Mouse (Mus musculus): ENCODE measurements around the gene Trappc3l. TPM values are rescaled to one million over a fixed set of nuclear protein-coding genes. Genes with fewer than 3 reads are reported as not detected.
A peak's percentile ranks its signal among the peaks of the same experiment; 100 is the strongest.
"Not testable (repeated sequence)": the region's sequence is repeated elsewhere in the genome, so short reads cannot be mapped to it uniquely, and the experiment has no call there.

The Trappc3l gene
- not detected in 2 replicates for polyA plus RNA-seq (2015; fragmentation: Nextera tagmentation; extraction: Ambion mirVana)

- Histone ChIP-seq H3K27ac (ENCODE audit: low read length) (no peak within 1 kb of the TSS), H3K9ac (ENCODE audit: low read depth, low read length) (no peak within 1 kb of the TSS), H3K4me3 (ENCODE audit: low read depth, low read length) (no peak within 1 kb of the TSS), H3K27me3 (ENCODE audit: control insufficient read depth, insufficient read depth, low read depth, low read length) (no peaks in the 10 kb centered on the region), H3K4me1 (ENCODE audit: control insufficient read depth, low read depth, low read length) (no peaks in the 10 kb centered on the region), H3K9me3 (replicated peaks; ENCODE audit: control insufficient read depth, low read length) (no peaks in the 10 kb centered on the region), H3K36me3 (ENCODE audit: control insufficient read depth, insufficient read depth) (no peaks in the 10 kb centered on the region), H3K4me2 (ENCODE audit: low read depth, low read length) (no peak within 1 kb of the TSS)
- ATAC-seq (ENCODE audit: low read depth), result no peak
- 64% methylated on average over 3 of the region's 3 CpGs for WGBS (ENCODE audit: insufficient replicate concordance)
Observed at GRCm38 (mm10) chr10:34037401-34037800, at the start of gene Trappc3l. Trappc3l (plus strand) TSS chr10:34037597.

- H3K27me3 ChIP-seq (ENCODE audit: control insufficient read depth, insufficient read depth, low read depth, low read length); H3K36me3 ChIP-seq (ENCODE audit: control insufficient read depth, insufficient read depth); H3K4me2 ChIP-seq (ENCODE audit: low read depth, low read length); H3K4me3 ChIP-seq (ENCODE audit: low read depth, low read length); H3K27ac ChIP-seq (ENCODE audit: low read length); ATAC-seq (ENCODE audit: low read depth); H3K9me3 ChIP-seq (replicated peaks; ENCODE audit: control insufficient read depth, low read length); H3K4me1 ChIP-seq (ENCODE audit: control insufficient read depth, low read depth, low read length); H3K9ac ChIP-seq (ENCODE audit: low read depth, low read length): not testable (repeated sequence)
- WGBS (ENCODE audit: insufficient replicate concordance), result 81% methylated on average over 6 of the region's 8 CpGs
Observed at GRCm38 (mm10) chr10:33996686-33997085, 40.7 kb upstream of the Trappc3l start.

GRCm38 (mm10) chr10:33998397-33998796 is 39.0 kb upstream of the Trappc3l start:
- H3K4me1 ChIP-seq (ENCODE audit: control insufficient read depth, low read depth, low read length), result peaks cover 4% of the 10 kb centered on the region
- H3K9me3 ChIP-seq (replicated peaks; ENCODE audit: control insufficient read depth, low read length), result no peaks in the 10 kb centered on the region
- peaks cover 3% of the 10 kb centered on the region for H3K36me3 ChIP-seq (ENCODE audit: control insufficient read depth, insufficient read depth)
- H3K9ac ChIP-seq (ENCODE audit: low read depth, low read length), result no peak overlapping the region
- no peak overlapping the region for H3K4me3 ChIP-seq (ENCODE audit: low read depth, low read length)
- H3K27me3 ChIP-seq (ENCODE audit: control insufficient read depth, insufficient read depth, low read depth, low read length), result no peaks in the 10 kb centered on the region
- H3K27ac ChIP-seq (ENCODE audit: low read length), result no peak overlapping the region
- peak; percentile 50; the same call in 1 of the 2 replicates for ATAC-seq (ENCODE audit: low read depth)
- H3K4me2 ChIP-seq (ENCODE audit: low read depth, low read length), result no peak overlapping the region

DNA sequence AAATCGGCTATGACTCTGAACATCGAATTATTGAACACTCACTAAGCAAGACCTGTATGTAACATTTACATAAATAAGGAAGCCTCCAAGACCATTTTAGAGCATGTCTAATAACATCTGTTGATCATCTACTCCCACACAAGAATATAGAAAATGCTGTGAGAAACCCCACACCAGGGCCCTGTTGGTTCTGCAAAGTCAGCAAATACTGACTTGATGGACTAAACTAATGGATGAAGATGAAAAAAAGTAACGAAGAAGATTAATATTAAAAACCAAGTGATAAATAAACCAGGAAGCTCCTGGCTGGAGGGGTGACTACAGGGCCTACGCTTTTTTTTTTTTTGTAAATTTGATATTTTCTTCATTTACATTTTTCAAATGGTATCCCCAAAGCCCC is 24.8 kb upstream of the Trappc3l start:
- H3K9me3 ChIP-seq (replicated peaks; ENCODE audit: control insufficient read depth, low read length), result no peaks in the 10 kb centered on the region
- 85% methylated on average over 4 of the region's 4 CpGs for WGBS (ENCODE audit: insufficient replicate concordance)
- H3K4me3 ChIP-seq (ENCODE audit: low read depth, low read length), result no peak overlapping the region
- H3K9ac ChIP-seq (ENCODE audit: low read depth, low read length), result no peak overlapping the region
- ATAC-seq (ENCODE audit: low read depth), result no peak
- no peaks in the 10 kb centered on the region for H3K27me3 ChIP-seq (ENCODE audit: control insufficient read depth, insufficient read depth, low read depth, low read length)
- no peaks in the 10 kb centered on the region for H3K36me3 ChIP-seq (ENCODE audit: control insufficient read depth, insufficient read depth)
- no peak overlapping the region for H3K4me2 ChIP-seq (ENCODE audit: low read depth, low read length)
- H3K27ac ChIP-seq (ENCODE audit: low read length), result no peak overlapping the region
- H3K4me1 ChIP-seq (ENCODE audit: control insufficient read depth, low read depth, low read length), result no peaks in the 10 kb centered on the region

DNA sequence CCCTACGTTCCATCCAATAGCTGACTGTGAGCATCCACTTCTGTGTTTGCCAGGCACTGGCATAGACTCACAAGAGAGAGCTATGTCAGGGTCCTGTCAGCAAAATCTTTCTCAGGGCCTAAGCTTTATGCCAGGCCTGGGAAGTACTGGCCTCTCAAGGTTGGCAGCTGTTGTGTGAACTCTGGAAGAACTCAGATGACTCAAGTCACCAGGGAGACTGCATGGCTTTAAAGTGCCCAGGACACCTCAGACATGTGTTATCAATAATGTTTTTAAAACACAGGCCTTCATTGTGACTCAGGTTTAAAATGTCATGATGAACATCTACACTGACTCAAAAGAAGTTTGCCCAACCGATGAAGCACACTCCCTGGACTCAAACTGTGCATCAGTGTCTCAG is 24.2 kb upstream of the Trappc3l start:
- no peak for ATAC-seq (ENCODE audit: low read depth)
- WGBS (ENCODE audit: insufficient replicate concordance), result 78% methylated on average over 2 of the region's 2 CpGs
- Histone ChIP-seq H3K36me3 (ENCODE audit: control insufficient read depth, insufficient read depth) (no peaks in the 10 kb centered on the region), H3K4me2 (ENCODE audit: low read depth, low read length) (no peak overlapping the region), H3K27me3 (ENCODE audit: control insufficient read depth, insufficient read depth, low read depth, low read length) (no peaks in the 10 kb centered on the region), H3K4me3 (ENCODE audit: low read depth, low read length) (no peak overlapping the region), H3K9me3 (replicated peaks; ENCODE audit: control insufficient read depth, low read length) (no peaks in the 10 kb centered on the region), H3K4me1 (ENCODE audit: control insufficient read depth, low read depth, low read length) (peaks cover 2% of the 10 kb centered on the region), H3K27ac (ENCODE audit: low read length) (no peak overlapping the region), H3K9ac (ENCODE audit: low read depth, low read length) (no peak overlapping the region)

GRCm38 (mm10) chr10:34018746-34019301 is 18.6 kb upstream of the Trappc3l start:
- WGBS (ENCODE audit: insufficient replicate concordance), result under 1% methylated on average over 21 of the region's 21 CpGs
- H3K36me3 ChIP-seq (ENCODE audit: control insufficient read depth, insufficient read depth), result no peaks in the 10 kb centered on the region
- no peaks in the 10 kb centered on the region for H3K27me3 ChIP-seq (ENCODE audit: control insufficient read depth, insufficient read depth, low read depth, low read length)
- peaks cover 13% of the 10 kb centered on the region for H3K4me1 ChIP-seq (ENCODE audit: control insufficient read depth, low read depth, low read length)
- peak overlapping the region; percentile 90 for H3K9ac ChIP-seq (ENCODE audit: low read depth, low read length)
- no peak for ATAC-seq (ENCODE audit: low read depth)
- H3K9me3 ChIP-seq (replicated peaks; ENCODE audit: control insufficient read depth, low read length), result no peaks in the 10 kb centered on the region
- peak overlapping the region; percentile 85 for H3K4me3 ChIP-seq (ENCODE audit: low read depth, low read length)
- peak overlapping the region; percentile 95 for H3K27ac ChIP-seq (ENCODE audit: low read length)
- peak overlapping the region; percentile 66 for H3K4me2 ChIP-seq (ENCODE audit: low read depth, low read length)

DNA sequence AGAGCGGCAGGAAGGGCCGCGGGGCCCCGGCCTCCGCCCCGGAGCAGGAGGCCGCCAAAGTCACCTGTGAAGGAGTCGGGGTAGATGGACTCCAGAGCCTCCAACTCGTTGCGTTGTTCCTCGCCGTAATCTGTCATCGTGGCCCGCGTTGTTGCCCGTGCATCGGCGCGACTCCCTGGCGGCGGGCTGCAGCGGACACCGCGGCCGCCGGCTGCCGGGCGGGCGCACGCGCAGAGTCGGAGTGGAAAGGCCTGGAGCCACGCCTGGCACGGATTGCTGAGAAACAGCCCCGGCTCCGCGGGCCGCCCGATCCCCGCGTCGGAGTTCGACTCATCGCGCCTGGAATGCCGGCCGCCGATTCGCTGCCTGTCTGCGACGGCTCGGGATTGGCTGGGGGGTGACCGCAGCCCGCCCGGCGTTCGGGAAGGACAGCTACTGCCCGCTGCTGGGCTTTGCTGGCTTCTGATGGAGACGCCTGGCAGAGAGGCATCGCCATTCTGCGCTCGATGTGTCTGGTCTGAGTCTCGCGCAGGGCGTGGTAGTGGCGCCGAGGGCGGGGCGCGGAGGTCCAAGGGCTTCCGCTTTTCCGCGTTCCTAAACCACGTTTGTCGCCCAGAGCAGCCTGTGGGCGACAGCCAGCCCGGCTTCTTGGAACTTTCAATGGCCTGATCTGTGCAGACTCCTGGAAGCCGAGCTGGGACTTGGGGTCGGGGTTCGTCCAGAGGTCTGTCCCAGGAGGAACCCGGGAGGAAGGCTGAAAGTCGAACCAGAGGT is 17.9 kb upstream of the Trappc3l start, which contains the start of gene Rwdd1:
Gene Rwdd1, minus strand, starts transcription at position 323 of the 774 bp plus-strand sequence.
- Histone ChIP-seq H3K27me3 (ENCODE audit: control insufficient read depth, insufficient read depth, low read depth, low read length) (no peaks in the 10 kb centered on the region), H3K4me2 (ENCODE audit: low read depth, low read length) (peak within 1 kb of the TSS; percentile 66), H3K4me3 (ENCODE audit: low read depth, low read length) (peak within 1 kb of the TSS; percentile 85), H3K9ac (ENCODE audit: low read depth, low read length) (peak within 1 kb of the TSS; percentile 90), H3K36me3 (ENCODE audit: control insufficient read depth, insufficient read depth) (no peaks in the 10 kb centered on the region), H3K27ac (ENCODE audit: low read length) (peak within 1 kb of the TSS; percentile 95), H3K9me3 (replicated peaks; ENCODE audit: control insufficient read depth, low read length) (no peaks in the 10 kb centered on the region), H3K4me1 (ENCODE audit: control insufficient read depth, low read depth, low read length) (peaks cover 13% of the 10 kb centered on the region)
- 0% methylated on average over 73 of the region's 82 CpGs for WGBS (ENCODE audit: insufficient replicate concordance)
- peak; percentile 98 for ATAC-seq (ENCODE audit: low read depth)

GRCm38 (mm10) chr10:34030322-34030721 is 7.1 kb upstream of the Trappc3l start:
- Histone ChIP-seq H3K4me3 (ENCODE audit: low read depth, low read length) (no peak overlapping the region), H3K4me1 (ENCODE audit: control insufficient read depth, low read depth, low read length) (no peaks in the 10 kb centered on the region), H3K27me3 (ENCODE audit: control insufficient read depth, insufficient read depth, low read depth, low read length) (no peaks in the 10 kb centered on the region), H3K27ac (ENCODE audit: low read length) (no peak overlapping the region), H3K4me2 (ENCODE audit: low read depth, low read length) (no peak overlapping the region), H3K9ac (ENCODE audit: low read depth, low read length) (no peak overlapping the region), H3K36me3 (ENCODE audit: control insufficient read depth, insufficient read depth) (no peaks in the 10 kb centered on the region), H3K9me3 (replicated peaks; ENCODE audit: control insufficient read depth, low read length) (no peaks in the 10 kb centered on the region)
- no peak for ATAC-seq (ENCODE audit: low read depth)
- 28% methylated on average over 5 of the region's 5 CpGs for WGBS (ENCODE audit: insufficient replicate concordance)

- H3K27ac ChIP-seq (ENCODE audit: low read length), result no peak overlapping the region
- H3K4me2 ChIP-seq (ENCODE audit: low read depth, low read length), result peak overlapping the region; percentile 40; the same call in 1 of the 2 replicates
- H3K36me3 ChIP-seq (ENCODE audit: control insufficient read depth, insufficient read depth), result no peaks in the 10 kb centered on the region
- peak; percentile 50; the same call in 1 of the 2 replicates for ATAC-seq (ENCODE audit: low read depth)
- 17% methylated on average over 22 of the region's 22 CpGs for WGBS (ENCODE audit: insufficient replicate concordance)
- H3K4me3 ChIP-seq (ENCODE audit: low read depth, low read length), result no peak overlapping the region
- no peak overlapping the region for H3K9ac ChIP-seq (ENCODE audit: low read depth, low read length)
- no peaks in the 10 kb centered on the region for H3K4me1 ChIP-seq (ENCODE audit: control insufficient read depth, low read depth, low read length)
- H3K27me3 ChIP-seq (ENCODE audit: control insufficient read depth, insufficient read depth, low read depth, low read length), result no peaks in the 10 kb centered on the region
- H3K9me3 ChIP-seq (replicated peaks; ENCODE audit: control insufficient read depth, low read length), result no peaks in the 10 kb centered on the region
Observed at GRCm38 (mm10) chr10:34033630-34034305, 3.6 kb upstream of the Trappc3l start.

Data from liver, embryonic 16.5 days (tissue).